Mouse (Mus musculus): ENCODE data around the gene Tmc1.

DNA sequence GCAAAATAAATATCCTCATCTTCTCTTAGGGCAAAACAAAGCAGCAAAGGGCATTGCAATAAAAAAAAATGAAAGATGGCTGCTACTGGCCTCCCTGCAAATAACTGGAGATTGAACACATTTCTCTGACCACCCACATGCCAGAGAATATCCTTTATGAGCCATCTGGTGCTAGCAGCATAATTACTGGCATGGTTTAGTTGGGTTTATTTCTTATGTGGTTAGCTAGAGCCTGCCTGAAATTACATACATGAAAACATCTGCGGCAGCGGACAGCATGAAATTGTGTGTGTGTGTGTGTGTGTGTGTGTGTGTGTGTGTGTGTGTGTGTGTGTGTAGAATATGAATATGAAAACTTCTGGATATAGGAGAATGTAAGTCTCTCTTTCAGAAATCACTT is 161.2 kb downstream of the Tmc1 start:
- no peak for TF ChIP-seq MAX (IDR thresholded peaks at IDR 0.05; ENCODE audit: low read depth)
- TF ChIP-seq E2F4 (IDR thresholded peaks at IDR 0.05; ENCODE audit: insufficient read depth), result no peak
- no peak for TF ChIP-seq POLR2A (IDR thresholded peaks at IDR 0.05; ENCODE audit: insufficient read length, low read depth)
- TF ChIP-seq MYOG (IDR thresholded peaks at IDR 0.05; ENCODE audit: control insufficient read depth in 1 of 3, insufficient read depth in 1 of 3, insufficient read length in 2 of 3, low read depth in 2 of 3), result no peak
- TF ChIP-seq MYOD1 (IDR thresholded peaks at IDR 0.05; ENCODE audit: control insufficient read depth in 1 of 3, insufficient read length in 2 of 3, low read depth in 2 of 3), result no peak
- TF ChIP-seq USF1 (IDR thresholded peaks at IDR 0.05; ENCODE audit: low read depth), result no peak
- TF ChIP-seq REST (IDR thresholded peaks at IDR 0.05; ENCODE audit: insufficient read depth, insufficient read length), result no peak
- no peak for TF ChIP-seq SRF (IDR thresholded peaks at IDR 0.05; ENCODE audit: control insufficient read depth, insufficient read length, low read depth)

Data from myocyte (in vitro differentiated cells).